Mouse (Mus musculus): ENCODE data around the gene Hist1h2ba. TPM values are rescaled to one million over a fixed set of nuclear protein-coding genes. Genes with fewer than 3 reads are reported as not detected.

Gene Hist1h2ba
- polyA plus RNA-seq, 1 experiment from 2014 or later, result not detected

- H3K36me3 ChIP-seq (replicated peaks), result no peaks in the 10 kb centered on the region
- 71% methylated on average over 11 of the region's 11 CpGs for WGBS
- H3K9me3 ChIP-seq, result no peaks in the 10 kb centered on the region
- DNase-seq (ENCODE audit: low spot score), result no peak
- 0 out of 2 replicates have a peak overlapping the region, but pooled peaks have one; percentile 40 for H3K27ac ChIP-seq (replicated peaks)
- peaks cover 3% of the 10 kb centered on the region; the same call in 1 of the 2 replicates for H3K4me1 ChIP-seq
- H3K4me3 ChIP-seq, result no peak overlapping the region
- H3K27me3 ChIP-seq (replicated peaks; ENCODE audit: low read depth, poor library complexity, severe bottlenecking), result no peaks in the 10 kb centered on the region
These were observed 3.1 kb downstream of the Hist1h2ba start for GRCm38 (mm10) chr13:23930904-23931303.

- no peak overlapping the region for H3K27ac ChIP-seq (replicated peaks)
- no peaks in the 10 kb centered on the region for H3K9me3 ChIP-seq
- H3K4me1 ChIP-seq, result peaks cover 3% of the 10 kb centered on the region; the same call in 1 of the 2 replicates
- no peaks in the 10 kb centered on the region for H3K36me3 ChIP-seq (replicated peaks)
- no peak for DNase-seq (ENCODE audit: low spot score)
- H3K27me3 ChIP-seq (replicated peaks; ENCODE audit: low read depth, poor library complexity, severe bottlenecking), result no peaks in the 10 kb centered on the region
- 92% methylated on average over 9 of the region's 9 CpGs for WGBS
- H3K4me3 ChIP-seq, result no peak overlapping the region
These were observed 3.5 kb downstream of the Hist1h2ba start for GRCm38 (mm10) chr13:23930461-23930860.

GRCm38 (mm10) chr13:23928637-23929036 is 5.3 kb downstream of the Hist1h2ba start:
- 72% methylated on average over 3 of the region's 3 CpGs for WGBS
- H3K27me3 ChIP-seq (replicated peaks; ENCODE audit: low read depth, poor library complexity, severe bottlenecking), result no peaks in the 10 kb centered on the region
- no peaks in the 10 kb centered on the region for H3K36me3 ChIP-seq (replicated peaks)
- no peaks in the 10 kb centered on the region for H3K9me3 ChIP-seq
- no peak overlapping the region for H3K27ac ChIP-seq (replicated peaks)
- peaks cover 3% of the 10 kb centered on the region; the same call in 1 of the 2 replicates for H3K4me1 ChIP-seq
- no peak for DNase-seq (ENCODE audit: low spot score)
- H3K4me3 ChIP-seq, result no peak overlapping the region

GRCm38 (mm10) chr13:23925792-23926191 is 8.2 kb downstream of the Hist1h2ba start:
- H3K9me3 ChIP-seq, result no peaks in the 10 kb centered on the region
- DNase-seq (ENCODE audit: low spot score), result no peak
- H3K36me3 ChIP-seq (replicated peaks), result no peaks in the 10 kb centered on the region
- no peak overlapping the region for H3K4me3 ChIP-seq
- H3K27me3 ChIP-seq (replicated peaks; ENCODE audit: low read depth, poor library complexity, severe bottlenecking), result no peaks in the 10 kb centered on the region
- no peak overlapping the region for H3K27ac ChIP-seq (replicated peaks)
- no peaks in the 10 kb centered on the region for H3K4me1 ChIP-seq
- 71% methylated on average over 2 of the region's 2 CpGs for WGBS

- no peaks in the 10 kb centered on the region for H3K9me3 ChIP-seq
- no peaks in the 10 kb centered on the region for H3K36me3 ChIP-seq (replicated peaks)
- WGBS, result 83% methylated on average over 4 of the region's 4 CpGs
- no peaks in the 10 kb centered on the region for H3K4me1 ChIP-seq
- no peak overlapping the region for H3K4me3 ChIP-seq
- no peak for DNase-seq (ENCODE audit: low spot score)
- no peaks in the 10 kb centered on the region for H3K27me3 ChIP-seq (replicated peaks; ENCODE audit: low read depth, poor library complexity, severe bottlenecking)
- no peak overlapping the region for H3K27ac ChIP-seq (replicated peaks)
These were observed 16.3 kb downstream of the Hist1h2ba start for GRCm38 (mm10) chr13:23917674-23918073.

GRCm38 (mm10) chr13:23916132-23916531 is 17.8 kb downstream of the Hist1h2ba start:
- WGBS, result 86% methylated on average over 1 of the region's 1 CpGs

GRCm38 (mm10) chr13:23914376-23915167 is 19.4 kb downstream of the Hist1h2ba start, which contains the start of gene Slc17a4:
Gene Slc17a4, minus strand, starts transcription at chr13:23915009.
- DNase-seq (ENCODE audit: low spot score), result no peak
- H3K4me1 ChIP-seq, result no peaks in the 10 kb centered on the region
- 76% methylated on average over 9 of the region's 9 CpGs for WGBS
- no peaks in the 10 kb centered on the region for H3K9me3 ChIP-seq
- no peak within 1 kb of the TSS for H3K4me3 ChIP-seq
- no peaks in the 10 kb centered on the region for H3K27me3 ChIP-seq (replicated peaks; ENCODE audit: low read depth, poor library complexity, severe bottlenecking)
- no peak within 1 kb of the TSS for H3K27ac ChIP-seq (replicated peaks)
- no peaks in the 10 kb centered on the region for H3K36me3 ChIP-seq (replicated peaks)

More at GRCm38 (mm10) chr13:23916132-23916531, 17.8 kb downstream of the Hist1h2ba start:
- Histone ChIP-seq H3K9me3 (no peaks in the 10 kb centered on the region), H3K36me3 (replicated peaks) (no peaks in the 10 kb centered on the region), H3K4me1 (no peaks in the 10 kb centered on the region), H3K27ac (replicated peaks) (no peak overlapping the region), H3K4me3 (no peak overlapping the region), H3K27me3 (replicated peaks; ENCODE audit: low read depth, poor library complexity, severe bottlenecking) (no peaks in the 10 kb centered on the region)
- DNase-seq (ENCODE audit: low spot score), result no peak

GRCm38 (mm10) chr13:23913791-23914306 is 20.1 kb downstream of the Hist1h2ba start:
- Histone ChIP-seq H3K4me3 (no peak overlapping the region), H3K27ac (replicated peaks) (no peak overlapping the region), H3K36me3 (replicated peaks) (no peaks in the 10 kb centered on the region), H3K9me3 (no peaks in the 10 kb centered on the region), H3K27me3 (replicated peaks; ENCODE audit: low read depth, poor library complexity, severe bottlenecking) (no peaks in the 10 kb centered on the region), H3K4me1 (no peaks in the 10 kb centered on the region)
- no peak for DNase-seq (ENCODE audit: low spot score)
- WGBS, result 73% methylated on average over 6 of the region's 6 CpGs

- Histone ChIP-seq H3K4me1 (no peaks in the 10 kb centered on the region), H3K4me3 (no peak overlapping the region), H3K27ac (replicated peaks) (no peak overlapping the region), H3K27me3 (replicated peaks; ENCODE audit: low read depth, poor library complexity, severe bottlenecking) (no peaks in the 10 kb centered on the region), H3K36me3 (replicated peaks) (no peaks in the 10 kb centered on the region), H3K9me3 (no peaks in the 10 kb centered on the region)
- DNase-seq (ENCODE audit: low spot score), result no peak
- WGBS, result 88% methylated on average over 5 of the region's 5 CpGs
These were observed 22.6 kb downstream of the Hist1h2ba start for GRCm38 (mm10) chr13:23911335-23911734.

- Histone ChIP-seq H3K27me3 (replicated peaks; ENCODE audit: low read depth, poor library complexity, severe bottlenecking) (no peaks in the 10 kb centered on the region), H3K9me3 (no peaks in the 10 kb centered on the region), H3K4me3 (no peak overlapping the region), H3K4me1 (no peaks in the 10 kb centered on the region), H3K36me3 (replicated peaks) (no peaks in the 10 kb centered on the region), H3K27ac (replicated peaks) (no peak overlapping the region)
- no peak for DNase-seq (ENCODE audit: low spot score)
- 74% methylated on average over 5 of the region's 5 CpGs for WGBS
These were observed 23.8 kb downstream of the Hist1h2ba start for GRCm38 (mm10) chr13:23910121-23910520.

- no peaks in the 10 kb centered on the region for H3K4me1 ChIP-seq
- no peaks in the 10 kb centered on the region for H3K27me3 ChIP-seq (replicated peaks; ENCODE audit: low read depth, poor library complexity, severe bottlenecking)
- no peak overlapping the region for H3K27ac ChIP-seq (replicated peaks)
- DNase-seq (ENCODE audit: low spot score), result no peak
- 91% methylated on average over 5 of the region's 5 CpGs for WGBS
- no peaks in the 10 kb centered on the region for H3K36me3 ChIP-seq (replicated peaks)
- no peaks in the 10 kb centered on the region for H3K9me3 ChIP-seq
- no peak overlapping the region for H3K4me3 ChIP-seq
These were observed 27.1 kb downstream of the Hist1h2ba start for GRCm38 (mm10) chr13:23906906-23907305.

- Histone ChIP-seq H3K9me3 (no peaks in the 10 kb centered on the region), H3K27ac (replicated peaks) (no peak overlapping the region), H3K4me1 (no peaks in the 10 kb centered on the region; the same call in 1 of the 2 replicates), H3K4me3 (no peak overlapping the region), H3K27me3 (replicated peaks; ENCODE audit: low read depth, poor library complexity, severe bottlenecking) (no peaks in the 10 kb centered on the region), H3K36me3 (replicated peaks) (no peaks in the 10 kb centered on the region)
- no peak for DNase-seq (ENCODE audit: low spot score)
- WGBS, result 61% methylated on average over 6 of the region's 6 CpGs
These were observed 35.7 kb downstream of the Hist1h2ba start for GRCm38 (mm10) chr13:23898242-23898641.

- no peaks in the 10 kb centered on the region for H3K36me3 ChIP-seq (replicated peaks)
- no peaks in the 10 kb centered on the region for H3K27me3 ChIP-seq (replicated peaks; ENCODE audit: low read depth, poor library complexity, severe bottlenecking)
- no peaks in the 10 kb centered on the region for H3K9me3 ChIP-seq
- WGBS, result 50% methylated on average over 4 of the region's 4 CpGs
- no peak for DNase-seq (ENCODE audit: low spot score)
- H3K4me1 ChIP-seq, result peaks cover 22% of the 10 kb centered on the region
- no peak overlapping the region for H3K27ac ChIP-seq (replicated peaks)
- no peak overlapping the region for H3K4me3 ChIP-seq
These were observed 40.7 kb downstream of the Hist1h2ba start for GRCm38 (mm10) chr13:23893269-23893593.
